Mouse (Mus musculus): Measurements from ENCODE around the gene Serinc2.

GRCm38 (mm10) chr4:130307851-130308230 is 28.8 kb upstream of the Serinc2 start:
- peak; percentile 21; the same call in 1 of the 2 replicates for TF ChIP-seq CTCF (IDR thresholded peaks at IDR 0.05; ENCODE audit: low read depth)
- TF ChIP-seq EP300 (IDR thresholded peaks at IDR 0.05; ENCODE audit: low read depth), result peak; percentile 45; the same call in 1 of the 2 replicates

Data from heart, postnatal 0 days (tissue).